Mouse (Mus musculus) ZHBTc4 (cell line): ENCODE data around the gene Cxadr.
A peak's percentile ranks its signal among the peaks of the same experiment; 100 is the strongest.

Experiments
- DNase-seq: peaks from one replicate; pipeline ENCODE4 v3.0.0-alpha.2; 2011; ENCODE audit warnings: low read depth, low spot score

Gene Cxadr

GRCm38 (mm10) chr16:78306606-78307005, 5.3 kb downstream of the Cxadr start:
- DNase-seq: no peak

- DNase-seq: no peak
These were observed 6.3 kb downstream of the Cxadr start for GRCm38 (mm10) chr16:78307476-78308192.

- peak; percentile 31 for DNase-seq
These were observed 8.0 kb downstream of the Cxadr start for GRCm38 (mm10) chr16:78309258-78309657.

GRCm38 (mm10) chr16:78313135-78313887, 12.0 kb downstream of the Cxadr start:
- no peak for DNase-seq

GRCm38 (mm10) chr16:78314026-78314425, 12.7 kb downstream of the Cxadr start:
- no peak for DNase-seq

GRCm38 (mm10) chr16:78316849-78317248, 15.6 kb downstream of the Cxadr start:
- DNase-seq: peak; percentile 85

GRCm38 (mm10) chr16:78317960-78318359, 16.7 kb downstream of the Cxadr start:
- no peak for DNase-seq

GRCm38 (mm10) chr16:78319711-78320110, 18.4 kb downstream of the Cxadr start:
- DNase-seq: no peak

GRCm38 (mm10) chr16:78321559-78321958, 20.3 kb downstream of the Cxadr start:
- DNase-seq: no peak

GRCm38 (mm10) chr16:78322140-78322539, 20.9 kb downstream of the Cxadr start:
- DNase-seq: no peak

GRCm38 (mm10) chr16:78325972-78326848, 24.9 kb downstream of the Cxadr start:
- no peak for DNase-seq

- no peak for DNase-seq
These were observed 26.3 kb downstream of the Cxadr start for GRCm38 (mm10) chr16:78327562-78327961.

- DNase-seq: no peak
These were observed 26.7 kb downstream of the Cxadr start for GRCm38 (mm10) chr16:78327999-78328398.

GRCm38 (mm10) chr16:78337226-78337625, 35.9 kb downstream of the Cxadr start:
- DNase-seq: no peak

- DNase-seq: no peak
These were observed 40.1 kb downstream of the Cxadr start for GRCm38 (mm10) chr16:78341356-78341755.

GRCm38 (mm10) chr16:78342767-78343166, 41.5 kb downstream of the Cxadr start:
- DNase-seq: no peak

- no peak for DNase-seq
These were observed 42.5 kb downstream of the Cxadr start for GRCm38 (mm10) chr16:78343792-78344191.

GRCm38 (mm10) chr16:78346662-78347327, 45.5 kb downstream of the Cxadr start:
- DNase-seq: no peak

- DNase-seq: peak; percentile 11
These were observed 46.1 kb downstream of the Cxadr start for GRCm38 (mm10) chr16:78347328-78347926.

GRCm38 (mm10) chr16:78357757-78358156, 56.5 kb downstream of the Cxadr start:
- peak; percentile 48 for DNase-seq

GRCm38 (mm10) chr16:78361466-78361865, 60.2 kb downstream of the Cxadr start:
- no peak for DNase-seq
